Mouse (Mus musculus): ENCODE results near the gene P2rx7.

- TF ChIP-seq CTCF (IDR thresholded peaks at IDR 0.05; ENCODE audit: insufficient read depth, low read length): peak; percentile 92
- TF ChIP-seq POLR2A (IDR thresholded peaks at IDR 0.05; ENCODE audit: borderline replicate concordance, extremely low read depth, low read depth, low read length): no peak
Measured at GRCm38 (mm10) chr5:122731321-122731720, 87.6 kb downstream of the P2rx7 start.
